Mouse (Mus musculus): ENCODE data around the gene 1700024G13Rik. TPM values are rescaled to one million over a fixed set of nuclear protein-coding genes. Genes with fewer than 3 reads are reported as not detected.

The 1700024G13Rik gene
- total RNA-seq, 2 experiments from 2014 or later, result 0.44 TPM; not detected in 1

GRCm38 (mm10) chr14:32332515-32333445, 55.4 kb downstream of the 1700024G13Rik start:
- no peak for DNase-seq (ENCODE audit: low spot score in 2 of 2)

DNA sequence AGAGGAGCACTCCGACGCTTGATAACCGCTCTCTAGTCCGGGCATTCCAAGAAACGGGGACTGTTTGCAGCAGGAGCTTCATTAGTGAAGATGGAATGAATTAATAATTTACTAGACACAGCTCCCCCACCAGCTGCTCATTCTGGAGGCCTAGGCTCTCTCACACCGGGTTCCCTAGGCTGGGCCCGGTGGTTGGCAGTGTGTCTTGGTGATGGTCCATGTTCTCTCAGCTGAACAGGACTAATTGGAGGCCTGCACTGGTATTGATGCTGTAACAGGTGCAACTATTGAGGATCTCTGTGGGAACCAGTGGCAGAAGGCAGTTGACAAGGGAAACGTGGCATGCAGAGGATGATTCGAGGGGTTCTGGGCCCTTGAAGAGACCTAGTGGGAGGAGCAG, 60.8 kb downstream of the 1700024G13Rik start:
- DNase-seq (ENCODE audit: low spot score in 2 of 2), result no peak

Other genes starting within 250 kb of the 1700024G13Rik start
- not detected for gene Msmb, start 246.4 kb downstream of the 1700024G13Rik start, total RNA-seq (2021)
- gene Ncoa4, start 228.5 kb downstream of the 1700024G13Rik start, total RNA-seq (2021), result 10 to 100 TPM; 96.8 to 97.3 TPM
- 10 to 100 TPM; 64.1 to 75.7 TPM for gene Timm23, start 186.5 kb downstream of the 1700024G13Rik start, total RNA-seq (2021)
- 10 to 100 TPM; 37.4 to 44.3 TPM for gene Parg, start 186.4 kb downstream of the 1700024G13Rik start, total RNA-seq (2021)
- gene Ogdhl, start 66.4 kb downstream of the 1700024G13Rik start, total RNA-seq (2021), result 100 to 1,000 TPM; 109 to 129 TPM
- gene Slc18a3, start 76.5 kb upstream of the 1700024G13Rik start, total RNA-seq (2021), result 1 to 10 TPM; 1.2 to 1.3 TPM
- gene Chat, start 77.6 kb upstream of the 1700024G13Rik start, total RNA-seq (2021), result 1 to 10 TPM; 1.6 to 1.8 TPM
- 10 to 100 TPM; 18.4 to 18.5 TPM for gene Ercc6, start 125.1 kb upstream of the 1700024G13Rik start, total RNA-seq (2021)
- gene Prrxl1, start 211.0 kb upstream of the 1700024G13Rik start, total RNA-seq (2021), result under 1 TPM; 0.21 to 0.35 TPM

Data from left cerebral cortex, adult 18-20 months (tissue).